Mouse (Mus musculus) limb, embryonic 13.5 days (tissue): ENCODE measurements at regions not wholly inside any gene's neighbourhood (a gene's known extent, or its start where the extent isn't known, plus 50 kb on each side); places are given as distances from the start of the nearest gene placed in this dataset.

Source experiments
- ATAC-seq: fragments of 200-750 bp; cut with Nextera tagmentation; 2 replicates; pipeline ENCODE4 v1.8.0; 2017; ENCODE audit warnings: low read depth, moderate number of reproducible peaks, moderate TSS enrichment; ENCODE audit not compliant: low FRiP score
- H3K27ac ChIP-seq: fragments of 300-500 bp; sonication (generic); 2 replicates; pipeline ENCODE4 v1.5.1; 2015; ENCODE audit warnings: inconsistent platforms, mild to moderate bottlenecking, moderate library complexity
- H3K27me3 ChIP-seq: fragments of 300-500 bp; sonication (generic); 2 replicates; pipeline ENCODE4 v1.6.1; 2015; ENCODE audit warnings: mild to moderate bottlenecking, inconsistent platforms
- H3K36me3 ChIP-seq: fragments of 300-500 bp; sonication (generic); 2 replicates; pipeline ENCODE4 v1.6.1; 2015; ENCODE audit warnings: inconsistent platforms, mild to moderate bottlenecking, moderate library complexity
- H3K4me1 ChIP-seq: fragments of 300-500 bp; sonication (generic); 2 replicates; pipeline ENCODE4 v1.6.1; 2015; ENCODE audit warnings: inconsistent platforms
- H3K4me2 ChIP-seq: fragments of 300-500 bp; sonication (generic); replicated peaks from 2 replicates; pipeline ENCODE4 v1.6.1; 2015; ENCODE audit warnings: inconsistent platforms, mild to moderate bottlenecking, moderate library complexity
- H3K4me3 ChIP-seq: fragments of 300-500 bp; sonication (generic); 2 replicates; pipeline ENCODE4 v1.5.1; 2015; ENCODE audit warnings: moderate library complexity, mild to moderate bottlenecking, inconsistent platforms
- H3K9ac ChIP-seq: fragments of 300-500 bp; sonication (generic); 2 replicates; pipeline ENCODE4 v1.6.1; 2015; ENCODE audit warnings: mild to moderate bottlenecking, inconsistent platforms
- H3K9me3 ChIP-seq: fragments of 300-500 bp; sonication (generic); 2 replicates; pipeline ENCODE4 v1.6.1; 2016; ENCODE audit warnings: inconsistent platforms
- WGBS: fragments of 180-500 bp; shearing (Covaris S2); methylation state at CpG from one replicate; pipeline ENCODE4 v1.1.7; 2015; 5-methylcytosine and 5-hydroxymethylcytosine counted together

GRCm38 (mm10) chr9:61159616-61160015 lies 212.6 kb upstream of the Tle3 start:
- no peak overlapping the region for H3K4me3 ChIP-seq
- H3K9ac ChIP-seq, result no peak overlapping the region
- no peaks in the 10 kb centered on the region for H3K9me3 ChIP-seq
- 59% methylated on average over 10 of the region's 10 CpGs for WGBS
- H3K27me3 ChIP-seq, result peaks cover 51% of the 10 kb centered on the region
- no peaks in the 10 kb centered on the region for H3K36me3 ChIP-seq
- H3K27ac ChIP-seq, result no peak overlapping the region
- H3K4me2 ChIP-seq, result no peak overlapping the region
- peaks cover 53% of the 10 kb centered on the region for H3K4me1 ChIP-seq
- ATAC-seq, result no peak

GRCm38 (mm10) chr9:61162884-61163283 lies 209.3 kb upstream of the Tle3 start:
- H3K27me3 ChIP-seq, result peaks cover 69% of the 10 kb centered on the region
- H3K4me2 ChIP-seq, result 0 out of 2 replicates have a peak overlapping the region, but pooled peaks have one; percentile 19
- no peak for ATAC-seq
- no peak overlapping the region for H3K9ac ChIP-seq
- WGBS, result 85% methylated on average over 10 of the region's 10 CpGs
- H3K4me3 ChIP-seq, result no peak overlapping the region
- no peak overlapping the region for H3K27ac ChIP-seq
- H3K4me1 ChIP-seq, result peaks cover 56% of the 10 kb centered on the region
- no peaks in the 10 kb centered on the region for H3K9me3 ChIP-seq
- H3K36me3 ChIP-seq, result no peaks in the 10 kb centered on the region

- no peaks in the 10 kb centered on the region for H3K36me3 ChIP-seq
- H3K4me3 ChIP-seq, result no peak overlapping the region
- ATAC-seq, result peak; percentile 44; the same call in 1 of the 2 replicates
- no peak overlapping the region for H3K9ac ChIP-seq
- H3K27ac ChIP-seq, result no peak overlapping the region
- H3K4me2 ChIP-seq, result peak overlapping the region; percentile 19
- H3K9me3 ChIP-seq, result no peaks in the 10 kb centered on the region
- 7% methylated on average over 19 of the region's 19 CpGs for WGBS
- H3K4me1 ChIP-seq, result peaks cover 53% of the 10 kb centered on the region
- peaks cover 66% of the 10 kb centered on the region for H3K27me3 ChIP-seq
These were observed 208.4 kb upstream of the Tle3 start for GRCm38 (mm10) chr9:61163671-61164288.

GRCm38 (mm10) chr9:61164501-61165251 lies 207.5 kb upstream of the Tle3 start:
- Histone ChIP-seq H3K27ac (no peak overlapping the region), H3K9ac (no peak overlapping the region; the same call in 1 of the 2 replicates), H3K4me1 (peaks cover 53% of the 10 kb centered on the region), H3K4me3 (no peak overlapping the region), H3K9me3 (no peaks in the 10 kb centered on the region), H3K4me2 (peak overlapping the region; percentile 19; the same call in 1 of the 2 replicates), H3K36me3 (no peaks in the 10 kb centered on the region), H3K27me3 (peaks cover 58% of the 10 kb centered on the region)
- peak; percentile 79 for ATAC-seq
- WGBS, result 26% methylated on average over 11 of the region's 11 CpGs

- Histone ChIP-seq H3K27ac (no peak overlapping the region), H3K36me3 (no peaks in the 10 kb centered on the region), H3K4me3 (no peak overlapping the region), H3K27me3 (peaks cover 48% of the 10 kb centered on the region), H3K9me3 (no peaks in the 10 kb centered on the region), H3K9ac (no peak overlapping the region), H3K4me1 (peaks cover 50% of the 10 kb centered on the region), H3K4me2 (no peak overlapping the region)
- WGBS, result 94% methylated on average over 2 of the region's 2 CpGs
- ATAC-seq, result no peak
These were observed 206.1 kb upstream of the Tle3 start for GRCm38 (mm10) chr9:61166115-61166514.

GRCm38 (mm10) chr9:61167097-61167842 lies 204.9 kb upstream of the Tle3 start:
- no peaks in the 10 kb centered on the region for H3K9me3 ChIP-seq
- H3K4me3 ChIP-seq, result no peak overlapping the region
- H3K27ac ChIP-seq, result no peak overlapping the region
- ATAC-seq, result no peak
- no peak overlapping the region for H3K9ac ChIP-seq
- 70% methylated on average over 11 of the region's 11 CpGs for WGBS
- no peak overlapping the region for H3K4me2 ChIP-seq
- peaks cover 39% of the 10 kb centered on the region for H3K27me3 ChIP-seq
- H3K4me1 ChIP-seq, result peaks cover 47% of the 10 kb centered on the region
- H3K36me3 ChIP-seq, result no peaks in the 10 kb centered on the region

GRCm38 (mm10) chr9:61168931-61169330 lies 203.2 kb upstream of the Tle3 start:
- ATAC-seq, result no peak
- peaks cover 31% of the 10 kb centered on the region for H3K4me1 ChIP-seq
- no peaks in the 10 kb centered on the region for H3K9me3 ChIP-seq
- no peak overlapping the region for H3K4me2 ChIP-seq
- no peak overlapping the region for H3K27ac ChIP-seq
- no peaks in the 10 kb centered on the region for H3K36me3 ChIP-seq
- WGBS, result 72% methylated on average over 7 of the region's 7 CpGs
- peaks cover 29% of the 10 kb centered on the region for H3K27me3 ChIP-seq
- no peak overlapping the region for H3K4me3 ChIP-seq
- no peak overlapping the region for H3K9ac ChIP-seq

- H3K36me3 ChIP-seq, result no peaks in the 10 kb centered on the region
- peaks cover 33% of the 10 kb centered on the region for H3K27me3 ChIP-seq
- H3K4me3 ChIP-seq, result no peak overlapping the region
- H3K9ac ChIP-seq, result no peak overlapping the region
- 55% methylated on average over 9 of the region's 9 CpGs for WGBS
- H3K9me3 ChIP-seq, result no peaks in the 10 kb centered on the region
- no peak for ATAC-seq
- H3K4me2 ChIP-seq, result no peak overlapping the region
- peaks cover 24% of the 10 kb centered on the region for H3K4me1 ChIP-seq
- no peak overlapping the region for H3K27ac ChIP-seq
These were observed 202.6 kb upstream of the Tle3 start for GRCm38 (mm10) chr9:61169506-61170090.

- Histone ChIP-seq H3K27me3 (peaks cover 25% of the 10 kb centered on the region), H3K27ac (no peak overlapping the region), H3K4me1 (peaks cover 16% of the 10 kb centered on the region), H3K4me3 (no peak overlapping the region), H3K36me3 (no peaks in the 10 kb centered on the region), H3K9me3 (no peaks in the 10 kb centered on the region), H3K4me2 (no peak overlapping the region), H3K9ac (no peak overlapping the region)
- WGBS, result 97% methylated on average over 6 of the region's 6 CpGs
- ATAC-seq, result no peak
These were observed 201.2 kb upstream of the Tle3 start for GRCm38 (mm10) chr9:61170921-61171320.

GRCm38 (mm10) chr9:61172421-61172820 lies 199.7 kb upstream of the Tle3 start:
- no peak overlapping the region for H3K4me3 ChIP-seq
- H3K27ac ChIP-seq, result no peak overlapping the region
- H3K9me3 ChIP-seq, result no peaks in the 10 kb centered on the region
- H3K27me3 ChIP-seq, result peaks cover 23% of the 10 kb centered on the region; the same call in 1 of the 2 replicates
- ATAC-seq, result no peak
- H3K4me2 ChIP-seq, result no peak overlapping the region
- peaks cover 12% of the 10 kb centered on the region for H3K4me1 ChIP-seq
- no peaks in the 10 kb centered on the region for H3K36me3 ChIP-seq
- no peak overlapping the region for H3K9ac ChIP-seq

GRCm38 (mm10) chr9:61173548-61173947 lies 198.6 kb upstream of the Tle3 start:
- Histone ChIP-seq H3K4me3 (no peak overlapping the region), H3K27me3 (peaks cover 24% of the 10 kb centered on the region; the same call in 1 of the 2 replicates)
- no peak for ATAC-seq

GRCm38 (mm10) chr9:61175381-61175780 lies 196.8 kb upstream of the Tle3 start:
- H3K4me3 ChIP-seq, result no peak overlapping the region
- no peak for ATAC-seq
- WGBS, result 85% methylated on average over 2 of the region's 2 CpGs
- H3K27ac ChIP-seq, result no peak overlapping the region
- no peaks in the 10 kb centered on the region for H3K9me3 ChIP-seq
- no peaks in the 10 kb centered on the region for H3K36me3 ChIP-seq
- no peak overlapping the region for H3K9ac ChIP-seq
- H3K4me1 ChIP-seq, result no peaks in the 10 kb centered on the region
- H3K4me2 ChIP-seq, result no peak overlapping the region
- peaks cover 26% of the 10 kb centered on the region; the same call in 1 of the 2 replicates for H3K27me3 ChIP-seq

More at GRCm38 (mm10) chr9:61173548-61173947, 198.6 kb upstream of the Tle3 start:
- no peak overlapping the region for H3K9ac ChIP-seq
- H3K9me3 ChIP-seq, result no peaks in the 10 kb centered on the region
- no peak overlapping the region for H3K4me2 ChIP-seq
- no peaks in the 10 kb centered on the region for H3K36me3 ChIP-seq
- H3K27ac ChIP-seq, result no peak overlapping the region
- H3K4me1 ChIP-seq, result peaks cover 7% of the 10 kb centered on the region
